Mouse (Mus musculus): ENCODE measurements around the gene Gm28510. TPM values are rescaled to one million over a fixed set of nuclear protein-coding genes. Genes with fewer than 3 reads are reported as not detected.
"Not testable (repeated sequence)": the region's sequence is repeated elsewhere in the genome, so short reads cannot be mapped to it uniquely, and the experiment has no call there.

The Gm28510 gene
- not detected in 2 replicates for polyA plus RNA-seq (2012; ENCODE audit: insufficient read depth, insufficient read length, missing spikeins)

GRCm38 (mm10) chrY:10412437-10412836, at the start of gene Gm28510:
Gene Gm28510, plus strand, starts transcription at chrY:10412737.
- H3K4me1 ChIP-seq (ENCODE audit: control insufficient read depth, insufficient read depth, insufficient read length, low read length); H3K4me3 ChIP-seq (ENCODE audit: insufficient read depth, low read depth, low read length); H3K27ac ChIP-seq (replicated peaks; ENCODE audit: low read depth, low read length): not testable (repeated sequence)

Other genes starting within 250 kb of the Gm28510 start
- not detected in 2 replicates for gene Gm20834, start 88.1 kb upstream of the Gm28510 start, polyA plus RNA-seq (2012; ENCODE audit: insufficient read depth, insufficient read length, missing spikeins)
- gene Gm20737, start 123.3 kb downstream of the Gm28510 start, polyA plus RNA-seq (2012; ENCODE audit: insufficient read depth, insufficient read length, missing spikeins): not detected in 2 replicates
- not detected in 2 replicates for gene Gm21775, start 140.7 kb downstream of the Gm28510 start, polyA plus RNA-seq (2012; ENCODE audit: insufficient read depth, insufficient read length, missing spikeins)
- not detected in 2 replicates for gene Gm21900, start 203.6 kb downstream of the Gm28510 start, polyA plus RNA-seq (2012; ENCODE audit: insufficient read depth, insufficient read length, missing spikeins)

Measured in brown adipose tissue, adult 24 weeks (tissue).